Mouse (Mus musculus): Measurements from ENCODE around the gene Gm21746. TPM values are rescaled to one million over a fixed set of nuclear protein-coding genes. Genes with fewer than 3 reads are reported as not detected.
"Not testable (repeated sequence)": the region's sequence is repeated elsewhere in the genome, so short reads cannot be mapped to it uniquely, and the experiment has no call there.

Gm21746 gene
- not detected in 2 replicates for polyA plus RNA-seq (2014; fragmentation: Nextera tagmentation; extraction: Ambion mirVana)

DNA sequence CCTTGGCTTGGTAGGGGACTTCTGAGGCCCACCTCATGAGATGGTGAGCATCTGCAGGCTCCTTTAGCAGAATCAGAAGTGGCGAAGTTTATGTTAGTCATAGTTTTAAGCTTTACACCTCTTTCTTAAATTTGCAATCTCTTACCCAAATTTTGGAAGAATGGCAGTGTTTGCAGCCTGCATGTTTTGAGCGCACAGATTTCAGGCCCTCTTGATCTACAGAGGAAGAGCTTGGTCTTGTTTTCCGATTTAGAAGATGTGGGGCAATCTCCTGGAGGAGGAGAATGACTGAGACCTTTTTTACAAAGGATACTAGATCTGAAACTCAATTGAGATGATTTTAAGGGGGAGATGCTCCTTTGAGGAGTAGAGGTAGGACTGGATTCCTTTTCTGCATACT is at the start of gene Gm21746:
TSS of gene Gm21746 (minus strand) at position 101 of the 400 bp plus-strand sequence.
- not testable (repeated sequence) for H3K4me1 ChIP-seq (ENCODE audit: control insufficient read depth, insufficient read depth, low read length); DNase-seq (ENCODE audit: low spot score); H3K27me3 ChIP-seq (replicated peaks; ENCODE audit: control insufficient read depth, insufficient read depth, low read length); H3K36me3 ChIP-seq (ENCODE audit: control insufficient read depth, insufficient read depth, low read length); H3K4me3 ChIP-seq (ENCODE audit: low read depth, low read length); H3K4me2 ChIP-seq (ENCODE audit: low read depth, low read length); ATAC-seq (ENCODE audit: low read depth); H3K9ac ChIP-seq (ENCODE audit: low read depth, low read length); H3K27ac ChIP-seq (replicated peaks; ENCODE audit: low read depth, low read length); H3K9me3 ChIP-seq (ENCODE audit: control insufficient read depth, low read length)
- WGBS, result 71% methylated on average over 2 of the region's 3 CpGs

DNA sequence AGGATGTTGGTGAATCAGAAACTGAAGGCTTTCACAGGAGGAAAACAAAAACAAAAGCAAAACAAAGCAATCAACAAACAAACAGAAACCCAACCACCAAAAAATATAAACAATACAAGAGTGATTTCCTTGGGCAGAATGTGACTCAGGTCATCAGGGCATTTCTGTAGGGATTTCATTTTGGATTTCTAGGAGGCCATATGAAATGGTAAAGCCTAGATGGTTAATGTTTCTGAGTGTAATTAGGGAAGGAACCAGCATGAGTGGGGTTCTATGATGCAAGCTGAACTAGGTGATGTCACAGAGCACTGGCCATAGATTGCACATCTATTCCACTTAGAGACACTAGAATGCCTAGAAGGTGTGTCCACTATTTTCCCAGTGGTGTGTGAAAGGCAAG is 29.0 kb upstream of the Gm21746 start, which contains the start of gene Gm20873:
TSS of gene Gm20873 (plus strand) at position 301 of the 400 bp plus-strand sequence.
- not testable (repeated sequence) for H3K9me3 ChIP-seq (ENCODE audit: control insufficient read depth, low read length); H3K9ac ChIP-seq (ENCODE audit: low read depth, low read length); H3K36me3 ChIP-seq (ENCODE audit: control insufficient read depth, insufficient read depth, low read length); H3K4me2 ChIP-seq (ENCODE audit: low read depth, low read length); H3K4me3 ChIP-seq (ENCODE audit: low read depth, low read length); H3K27me3 ChIP-seq (replicated peaks; ENCODE audit: control insufficient read depth, insufficient read depth, low read length); DNase-seq (ENCODE audit: low spot score); ATAC-seq (ENCODE audit: low read depth); H3K4me1 ChIP-seq (ENCODE audit: control insufficient read depth, insufficient read depth, low read length); H3K27ac ChIP-seq (replicated peaks; ENCODE audit: low read depth, low read length)

Other genes starting within 250 kb of the Gm21746 start
- not detected in 2 replicates for gene Gm20873, start 29.1 kb upstream of the Gm21746 start, polyA plus RNA-seq (2014; fragmentation: Nextera tagmentation; extraction: Ambion mirVana)

All from embryonic facial prominence, embryonic 14.5 days (tissue).